Mouse (Mus musculus): ENCODE results near the gene Sec11a.

GRCm38 (mm10) chr7:80873038-80873437 lies 74.5 kb downstream of the Sec11a start:
- TF ChIP-seq CTCF (IDR thresholded peaks at IDR 0.05; ENCODE audit: extremely low read depth, insufficient read depth, low read length) (no peak), POLR2A (IDR thresholded peaks at IDR 0.05; ENCODE audit: extremely low read depth, insufficient read depth, low read length) (no peak)
